Mouse (Mus musculus): ENCODE measurements at regions not wholly inside any gene's neighbourhood (a gene's known extent, or its start where the extent isn't known, plus 50 kb on each side); places are given as distances from the start of the nearest gene placed in this dataset.

DNA sequence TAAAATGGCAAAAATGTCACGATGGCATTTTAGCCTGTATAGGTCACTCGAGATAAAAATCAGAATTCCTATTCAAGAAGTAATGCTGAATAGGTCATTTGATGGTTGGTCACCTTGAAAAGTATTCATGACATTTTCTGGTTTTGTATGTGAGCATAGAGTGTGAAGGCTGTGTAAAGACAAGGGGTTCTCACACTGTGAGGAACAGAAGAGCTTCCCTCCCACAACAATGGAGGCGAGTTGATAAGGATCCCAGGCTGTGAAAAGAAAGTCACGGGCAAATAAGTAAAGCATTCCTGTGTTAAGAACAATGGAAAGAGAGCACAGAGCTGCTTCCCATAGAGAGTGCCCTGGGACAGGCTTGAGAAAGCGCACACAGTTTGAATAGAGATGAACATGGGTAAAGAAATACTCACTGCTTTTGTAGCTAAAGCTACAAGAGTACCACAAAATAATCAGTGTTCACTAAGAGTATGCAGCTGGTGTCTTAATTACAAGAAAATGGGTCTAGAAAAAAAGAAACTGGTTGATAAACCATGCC lies 418.0 kb downstream of the Htr1b start:
- TF ChIP-seq CTCF (IDR thresholded peaks at IDR 0.05) (no peak), EP300 (IDR thresholded peaks at IDR 0.05) (no peak)

Data from lung, postnatal 0 days (tissue).